Mouse (Mus musculus) heart, postnatal 10 days (tissue): Measurements from ENCODE around the gene Med16. TPM values are rescaled to one million over a fixed set of nuclear protein-coding genes. Genes with fewer than 3 reads are reported as not detected.
A peak's percentile ranks its signal among the peaks of the same experiment; 100 is the strongest.
"Not testable (repeated sequence)": the region's sequence is repeated elsewhere in the genome, so short reads cannot be mapped to it uniquely, and the experiment has no call there.

Experiments used
- DNase-seq, 2 experiments: peaks; one replicate each; pipeline ENCODE4 v3.0.0; 2021
- intact Hi-C: fragments of 180-260 bp; cut with DNase I; formaldehyde crosslinking; loops from one replicate; pipeline ENCODE4 v1.15.1; 2025
- total RNA-seq, 2 experiments: library from RNA; stranded (reverse); gene quantifications; 2 replicates each; pipeline ENCODE4 v1.2.3; 2021

Med16 gene
- total RNA-seq, 2 experiments from 2014 or later, result 59.5 to 60.0 TPM

GRCm38 (mm10) chr10:79889386-79889785 is 19.3 kb downstream of the Med16 start:
- no peak for DNase-seq
- intact Hi-C loops, result no loop called here

GRCm38 (mm10) chr10:79886611-79887010 is 22.1 kb downstream of the Med16 start:
- intact Hi-C loops, result no loop called here
- DNase-seq, result no peak

GRCm38 (mm10) chr10:79886054-79886453 is 22.7 kb downstream of the Med16 start, which contains the start of gene Elane:
Gene Elane, plus strand, starts transcription at chr10:79886247.
- intact Hi-C loops, result no loop called here
- no peak for DNase-seq

- DNase-seq, result not testable (repeated sequence)
- intact Hi-C loops, result loop anchor here (5.0 kb wide), 2 partner anchors 32 to 48 kb away; partner anchors contain the start of gene Kiss1r
Observed at GRCm38 (mm10) chr10:79884938-79885337, 23.8 kb downstream of the Med16 start.

- DNase-seq, result peak; percentile 75 to 80
- intact Hi-C loops, result loop anchor here (5.0 kb wide), 2 partner anchors 33 to 47 kb away; partner anchors contain the start of gene Kiss1r
Observed at GRCm38 (mm10) chr10:79884446-79884845, 24.3 kb downstream of the Med16 start.

GRCm38 (mm10) chr10:79883297-79884084 is 25.2 kb downstream of the Med16 start:
- intact Hi-C loops, result loop anchor here (5.0 kb wide), 2 partner anchors 34 to 46 kb away; partner anchors contain the start of gene Kiss1r
- DNase-seq, result peak; percentile 78 to 91

GRCm38 (mm10) chr10:79881981-79882380 is 26.7 kb downstream of the Med16 start:
- intact Hi-C loops, result loop anchor here (5.0 kb wide), 2 partner anchors 35 to 45 kb away; partner anchors contain the start of gene Kiss1r
- DNase-seq, result no peak

- intact Hi-C loops, result loop anchor here (5.0 kb wide), 2 partner anchors 37 to 43 kb away; partner anchors contain the start of gene Kiss1r
- DNase-seq, result no peak
Observed at GRCm38 (mm10) chr10:79880721-79881120, 28.0 kb downstream of the Med16 start.

GRCm38 (mm10) chr10:79879527-79879926 is 29.2 kb downstream of the Med16 start:
- intact Hi-C loops, result no loop called here
- no peak for DNase-seq

GRCm38 (mm10) chr10:79877757-79878156 is 31.0 kb downstream of the Med16 start:
- intact Hi-C loops, result no loop called here
- DNase-seq, result no peak

GRCm38 (mm10) chr10:79877174-79877573 is 31.5 kb downstream of the Med16 start:
- DNase-seq, result no peak
- intact Hi-C loops, result no loop called here

- no peak for DNase-seq
- intact Hi-C loops, result no loop called here
Observed at GRCm38 (mm10) chr10:79874290-79874862, 34.3 kb downstream of the Med16 start, which contains the start of the genes Prtn3 and Plppr3. Gene Prtn3, plus strand, starts transcription at chr10:79874476. Gene Plppr3, minus strand, starts transcription at chr10:79874634.

- intact Hi-C loops, result no loop called here
- DNase-seq, result no peak
Observed at GRCm38 (mm10) chr10:79873715-79874289, 34.9 kb downstream of the Med16 start.

- no peak for DNase-seq
- intact Hi-C loops, result no loop called here
Observed at GRCm38 (mm10) chr10:79873313-79873712, 35.4 kb downstream of the Med16 start.

- intact Hi-C loops, result no loop called here
- no peak for DNase-seq
Observed at GRCm38 (mm10) chr10:79872862-79873261, 35.9 kb downstream of the Med16 start.

GRCm38 (mm10) chr10:79871845-79872244 is 36.9 kb downstream of the Med16 start:
- intact Hi-C loops, result no loop called here

GRCm38 (mm10) chr10:79866601-79867000 is 42.1 kb downstream of the Med16 start:
- intact Hi-C loops, result loop anchor here (5.0 kb wide), 1 partner anchor 34 kb away; no protein-coding TSS in a partner anchor
- no peak for DNase-seq

More at GRCm38 (mm10) chr10:79871845-79872244, 36.9 kb downstream of the Med16 start:
- no peak for DNase-seq

- intact Hi-C loops, result loop anchor here (5.0 kb wide), 1 partner anchor 34 kb away; no protein-coding TSS in a partner anchor
- peak; percentile 54 for DNase-seq
Observed at GRCm38 (mm10) chr10:79865801-79866295, 42.9 kb downstream of the Med16 start.

- intact Hi-C loops, result loop anchor here (5.0 kb wide), 1 partner anchor 33 kb away; no protein-coding TSS in a partner anchor
- DNase-seq, result no peak
Observed at GRCm38 (mm10) chr10:79865189-79865601, 43.5 kb downstream of the Med16 start.

GRCm38 (mm10) chr10:79864351-79865188 is 44.2 kb downstream of the Med16 start:
- DNase-seq, result no peak
- intact Hi-C loops, result loop anchor here (5.0 kb wide), 1 partner anchor 32 kb away; no protein-coding TSS in a partner anchor
